16 mouse cellular contexts compared by ENCODE assay signal in genomic region chr19:37545231-37545630, GRCm38 (mm10).
"Had no signal": no experiment of that assay in that cellular context is flagged by ENCODE, and none has a peak within 500 bp of the region (broad histone marks: within the 10 kb centered on the region; RNA-seq: fewer than 3 reads in every experiment).

No protein-coding gene starts in this region.

- H3K4me2 ChIP-seq: lung, embryonic 15.5 days; midbrain, embryonic 11.5 days; midbrain, embryonic 15.5 days; neural tube, embryonic 12.5 days; stomach, embryonic 15.5 days had no signal

- H3K4me1 ChIP-seq: midbrain, embryonic 15.5 days; neural tube, embryonic 12.5 days; stomach, embryonic 15.5 days had no signal

- H3K27ac ChIP-seq: hindbrain, postnatal 0 days; limb, embryonic 10.5 days; liver, embryonic 13.5 days; lung, embryonic 15.5 days; midbrain, embryonic 15.5 days; neural tube, embryonic 12.5 days; stomach, embryonic 15.5 days had no signal

- H3K9me3 ChIP-seq: limb, embryonic 10.5 days; liver, embryonic 13.5 days; lung, embryonic 15.5 days; midbrain, embryonic 15.5 days; neural tube, embryonic 12.5 days; stomach, embryonic 15.5 days had no signal

- H3K36me3 ChIP-seq: limb, embryonic 10.5 days; liver, embryonic 13.5 days; lung, embryonic 15.5 days; midbrain, embryonic 15.5 days; neural tube, embryonic 12.5 days; stomach, embryonic 15.5 days had no signal

- H3K9ac ChIP-seq: liver, embryonic 13.5 days; liver, postnatal 0 days; lung, embryonic 15.5 days; midbrain, embryonic 15.5 days; neural tube, embryonic 12.5 days; stomach, embryonic 15.5 days had no signal

- H3K27me3 ChIP-seq: liver, embryonic 13.5 days; megakaryocyte, embryonic 14.5 days; neural tube, embryonic 12.5 days; stomach, embryonic 15.5 days had no signal

- DNase-seq: kidney, postnatal 4 days; liver, embryonic 13.5 days; liver, postnatal 0 days; lung, postnatal 14 days; retina, postnatal 1 day; right cerebral cortex, postnatal 4 days; thymus, adult 2 months; thymus, postnatal 25 days had no signal

- ATAC-seq: hindbrain, postnatal 0 days; liver, postnatal 0 days; midbrain, embryonic 15.5 days had no signal

- H3K4me3 ChIP-seq: limb, embryonic 10.5 days; liver, embryonic 13.5 days; lung, embryonic 15.5 days; megakaryocyte, embryonic 14.5 days; midbrain, embryonic 15.5 days; neural tube, embryonic 12.5 days; stomach, embryonic 15.5 days had no signal
